Mouse (Mus musculus) CH12.LX (cell line): Measurements from ENCODE around the gene Dagla. TPM values are rescaled to one million over a fixed set of nuclear protein-coding genes. Genes with fewer than 3 reads are reported as not detected.

Experiments
- DNase-seq: peaks from one replicate; pipeline ENCODE4 v3.0.0-alpha.2; 2013; ENCODE audit errors: extremely low read depth
- H3K27ac ChIP-seq: 2 replicates; pipeline ENCODE4 v1.5.1; 2012; ENCODE audit warnings: low read depth, mild to moderate bottlenecking, control low read depth, moderate library complexity; ENCODE audit not compliant: insufficient read depth
- H3K27me3 ChIP-seq: replicated peaks from 2 replicates; pipeline ENCODE3; 2012; ENCODE audit warnings: inconsistent platforms
- H3K36me3 ChIP-seq, 2 experiments: replicated peaks in 1 of 2; 2 replicates each; pipeline versions ENCODE3 to v1.6.1; 2012; ENCODE audit warnings: inconsistent platforms in 1 of 2, low read length in 1 of 2, mild to moderate bottlenecking in 1 of 2, mixed read lengths in 1 of 2, moderate library complexity in 1 of 2; ENCODE audit not compliant: control insufficient read depth in 1 of 2, insufficient read depth in 1 of 2
- H3K4me1 ChIP-seq, 2 experiments: 2 replicates each; pipeline ENCODE4 v1.6.1; 2012; ENCODE audit warnings: inconsistent platforms in 1 of 2, moderate library complexity in 1 of 2; ENCODE audit not compliant: insufficient read depth in 2 of 2, control insufficient read depth in 1 of 2
- H3K4me2 ChIP-seq: 2 replicates; pipeline ENCODE4 v1.6.1; 2012; ENCODE audit warnings: low read depth, mild to moderate bottlenecking, control low read depth; ENCODE audit not compliant: poor library complexity, insufficient read depth, severe bottlenecking
- H3K4me3 ChIP-seq, 3 experiments: fragments of 150-350 bp in 1 of 3; sonication (generic) in 1 of 3; replicated peaks in 1 of 3; 2 replicates each; pipeline versions ENCODE3 to v1.5.1; 2011 to 2012; ENCODE audit warnings: low read depth in 2 of 3, low read length in 2 of 3, mild to moderate bottlenecking in 2 of 3, moderate library complexity in 2 of 3, control low read depth in 1 of 3, improper control_type of control experiment in 1 of 3, inconsistent platforms in 1 of 3, mixed read lengths in 1 of 3; ENCODE audit not compliant: poor library complexity in 1 of 3
- H3K79me2 ChIP-seq: replicated peaks from 2 replicates; pipeline ENCODE4 v1.6.1; 2012; ENCODE audit warnings: mild to moderate bottlenecking, moderate library complexity; ENCODE audit not compliant: control insufficient read depth, poor library complexity, insufficient read depth, severe bottlenecking; ENCODE audit errors: extremely low read depth
- H3K9ac ChIP-seq: 2 replicates; pipeline ENCODE4 v1.6.1; 2012; ENCODE audit warnings: low read depth, mild to moderate bottlenecking, control low read depth, moderate library complexity; ENCODE audit not compliant: insufficient read depth
- H3K9me3 ChIP-seq: replicated peaks from 2 replicates; pipeline ENCODE3; 2012; ENCODE audit warnings: low read length, inconsistent platforms, mixed read lengths
- CHD2 ChIP-seq: IDR thresholded peaks from 2 replicates; pipeline ENCODE4 v1.6.1; 2011; ENCODE audit warnings: low read length, improper control_type of control experiment
- ELF1 ChIP-seq: IDR thresholded peaks from 2 replicates; pipeline ENCODE4 v1.6.1; 2014; ENCODE audit warnings: low read depth, mild to moderate bottlenecking, inconsistent platforms, low read length, improper control_type of control experiment
- EP300 ChIP-seq: IDR thresholded peaks from 2 replicates; pipeline ENCODE4 v1.6.1; 2011; ENCODE audit warnings: low read length, improper control_type of control experiment
- ETS1 ChIP-seq: conservative IDR thresholded peaks from 2 replicates; pipeline ENCODE4 v1.6.1; 2012; ENCODE audit warnings: low read depth, mild to moderate bottlenecking, inconsistent platforms, low read length, improper control_type of control experiment, moderate library complexity
- GABPA ChIP-seq: IDR thresholded peaks from 2 replicates; pipeline ENCODE4 v1.6.1; 2012; ENCODE audit warnings: low read depth, low read length, improper control_type of control experiment, inconsistent platforms; ENCODE audit not compliant: insufficient replicate concordance
- HCFC1 ChIP-seq: IDR thresholded peaks from 2 replicates; pipeline ENCODE4 v1.6.1; 2012; ENCODE audit warnings: low read depth, mild to moderate bottlenecking, inconsistent platforms, low read length, improper control_type of control experiment
- IRF4 ChIP-seq: IDR thresholded peaks from 2 replicates; pipeline ENCODE4 v1.6.1; 2014; ENCODE audit warnings: low read depth, mild to moderate bottlenecking, inconsistent platforms, low read length, improper control_type of control experiment
- JUN ChIP-seq: IDR thresholded peaks from 2 replicates; pipeline ENCODE4 v1.6.1; 2011; ENCODE audit warnings: low read depth, mild to moderate bottlenecking, low read length, improper control_type of control experiment, moderate library complexity; ENCODE audit not compliant: insufficient read depth
- JUND ChIP-seq: conservative IDR thresholded peaks from 2 replicates; pipeline ENCODE4 v1.6.1; 2011; ENCODE audit warnings: low read depth, low read length, improper control_type of control experiment
- MAFK ChIP-seq: IDR thresholded peaks from 2 replicates; pipeline ENCODE4 v1.6.1; 2011; ENCODE audit warnings: low read length, improper control_type of control experiment; ENCODE audit not compliant: insufficient replicate concordance
- MAX ChIP-seq: IDR thresholded peaks from 2 replicates; pipeline ENCODE4 v1.6.1; 2011; ENCODE audit warnings: low read length, improper control_type of control experiment
- MXI1 ChIP-seq: IDR thresholded peaks from 2 replicates; pipeline ENCODE4 v1.6.1; 2011; ENCODE audit warnings: mild to moderate bottlenecking, low read depth, low read length, improper control_type of control experiment
- MYC ChIP-seq: IDR thresholded peaks from 2 replicates; pipeline ENCODE4 v1.6.1; 2011; ENCODE audit warnings: low read depth, mild to moderate bottlenecking, improper control_type of control experiment, low read length
- NELFE ChIP-seq: IDR thresholded peaks from 2 replicates; pipeline ENCODE4 v1.6.1; 2011; ENCODE audit warnings: low read depth, low read length, improper control_type of control experiment
- NRF1 ChIP-seq: IDR thresholded peaks from 2 replicates; pipeline ENCODE4 v1.6.1; 2014; ENCODE audit warnings: low read depth, mild to moderate bottlenecking, inconsistent platforms, low read length, improper control_type of control experiment, moderate library complexity
- SMC3 ChIP-seq: IDR thresholded peaks from 2 replicates; pipeline ENCODE4 v1.6.1; 2011; ENCODE audit warnings: low read depth, low read length, improper control_type of control experiment
- TBP ChIP-seq: conservative IDR thresholded peaks from 2 replicates; pipeline ENCODE4 v1.6.1; 2011; ENCODE audit warnings: low read depth, low read length, improper control_type of control experiment
- UBTF ChIP-seq: IDR thresholded peaks from 2 replicates; pipeline ENCODE4 v1.6.1; 2012; ENCODE audit warnings: low read depth, mild to moderate bottlenecking, inconsistent platforms, low read length, improper control_type of control experiment, moderate library complexity
- USF1 ChIP-seq: IDR thresholded peaks from 2 replicates; pipeline ENCODE4 v1.6.1; 2014; ENCODE audit warnings: low read depth, mild to moderate bottlenecking, inconsistent platforms, low read length, improper control_type of control experiment
- USF2 ChIP-seq: conservative IDR thresholded peaks from 2 replicates; pipeline ENCODE4 v1.6.1; 2011; ENCODE audit warnings: low read depth, low read length, improper control_type of control experiment
- ZKSCAN1 ChIP-seq: IDR thresholded peaks from 2 replicates; pipeline ENCODE4 v1.6.1; 2012; ENCODE audit warnings: low read depth, inconsistent platforms, low read length, improper control_type of control experiment, borderline replicate concordance
- ZNF384 ChIP-seq: IDR thresholded peaks from 2 replicates; pipeline ENCODE4 v1.6.1; 2012; ENCODE audit warnings: low read depth, low read length, improper control_type of control experiment, inconsistent platforms
- dilution Hi-C: fragments of 300-500 bp; cut with MboI; formaldehyde crosslinking; loops from 2 replicates; pipeline ENCODE4 v1.14.3; 2020; ENCODE audit warnings: low sequenced_read_pairs; ENCODE audit not compliant: extremely low pct_unique_long_range_greater_than_20kb, extremely low pct_ligation_motif_present
- in situ Hi-C: fragments of 300-500 bp; cut with MboI; formaldehyde crosslinking; loops from 3 replicates; pipeline ENCODE4 v1.14.3; 2019; ENCODE audit warnings: low sequenced_read_pairs, low pct_ligation_motif_present, low pct_unique_long_range_greater_than_20kb, mixed read lengths
- polyA plus RNA-seq: library from polyadenylated mRNA; unstranded; fragments of >175 nt; gene quantifications from 2 replicates; pipeline ENCODE4 v1.2.1, GENCODE M21; 2012; ENCODE audit warnings: low read depth; ENCODE audit not compliant: insufficient read length
- total RNA-seq, 2 experiments: library from RNA; depleted of rRNA; stranded (reverse); fragments of 300-350 nt in 1 of 2; fragments of >200 nt in 1 of 2; gene quantifications; 2 replicates each; pipeline ENCODE4 v1.2.3; 2012 to 2014

Gene Dagla
- total and polyA plus RNA-seq, 3 experiments, result 0.21 to 0.55 TPM; not detected in 1

DNA sequence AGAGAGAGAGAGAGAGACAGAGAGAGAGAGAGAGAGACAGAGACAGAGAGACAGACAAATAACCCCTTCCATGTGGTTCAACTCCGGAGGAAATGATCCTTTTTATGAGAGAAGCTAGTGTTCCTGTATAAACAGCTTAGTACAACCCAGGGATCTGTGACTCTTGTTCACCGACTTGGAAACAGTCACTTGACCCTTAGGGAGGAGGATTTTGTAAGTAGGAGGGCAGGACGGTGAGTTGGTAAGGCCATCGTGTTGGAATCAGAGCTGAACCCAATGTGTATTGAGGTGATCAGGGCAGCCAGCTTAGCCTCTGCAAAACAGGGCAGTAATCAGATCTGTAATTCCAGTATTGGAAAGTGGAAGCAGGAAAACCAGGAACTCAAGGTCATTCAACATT is 12.3 kb upstream of the Dagla start:
- H3K36me3 ChIP-seq, result no peaks in the 10 kb centered on the region
- no peaks in the 10 kb centered on the region; a peak in 1 of 4 replicates for H3K4me1 ChIP-seq
- in situ Hi-C loops (no loop called here), dilution Hi-C loops (no loop called here)
- no peaks in the 10 kb centered on the region for H3K79me2 ChIP-seq
- H3K9me3 ChIP-seq, result no peaks in the 10 kb centered on the region
- no peak overlapping the region for H3K9ac ChIP-seq
- no peak for DNase-seq
- H3K4me3 ChIP-seq, result no peak overlapping the region
- H3K27ac ChIP-seq, result no peak overlapping the region
- no peak overlapping the region for H3K4me2 ChIP-seq
- H3K27me3 ChIP-seq, result peaks cover 88% of the 10 kb centered on the region
- no peak for TF ChIP-seq MAX
- TF ChIP-seq SMC3, result no peak
- no peak for TF ChIP-seq JUN
- TF ChIP-seq USF2, result no peak
- TF ChIP-seq GABPA, result no peak
- TF ChIP-seq JUND, result no peak
- no peak for TF ChIP-seq EP300
- no peak for TF ChIP-seq HCFC1
- TF ChIP-seq NELFE, result no peak
- TF ChIP-seq MAFK, result no peak
- TF ChIP-seq NRF1, result no peak
- no peak for TF ChIP-seq TBP
- no peak for TF ChIP-seq USF1
- no peak for TF ChIP-seq ZNF384
- TF ChIP-seq ZKSCAN1, result no peak
- no peak for TF ChIP-seq ETS1
- no peak for TF ChIP-seq MXI1
- TF ChIP-seq CHD2, result no peak
- TF ChIP-seq IRF4, result no peak
- no peak for TF ChIP-seq ELF1

DNA sequence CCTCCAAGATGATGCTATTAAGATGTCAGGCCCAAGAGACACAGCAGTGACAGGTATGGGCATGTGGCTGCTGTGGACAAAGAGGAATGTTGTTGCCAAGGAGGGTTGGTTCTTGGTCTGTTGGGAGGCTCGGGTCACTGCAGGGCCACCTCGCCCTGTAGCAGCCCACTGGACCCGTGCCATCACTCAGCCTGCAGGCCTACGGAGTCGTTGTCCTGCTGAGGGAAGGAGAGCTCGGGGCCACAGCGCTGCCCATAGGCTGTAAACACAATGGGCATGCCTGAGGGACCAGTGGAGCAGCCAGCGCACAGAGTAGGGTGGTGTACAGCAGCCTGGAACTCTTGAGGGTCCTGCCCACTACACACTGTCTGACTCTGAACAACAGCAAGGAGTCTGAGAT is 7.4 kb upstream of the Dagla start:
- Histone ChIP-seq H3K27me3 (peaks cover 91% of the 10 kb centered on the region), H3K9me3 (no peaks in the 10 kb centered on the region), H3K4me3 (no peak overlapping the region), H3K4me1 (no peaks in the 10 kb centered on the region), H3K36me3 (no peaks in the 10 kb centered on the region), H3K9ac (no peak overlapping the region), H3K27ac (no peak overlapping the region), H3K4me2 (no peak overlapping the region), H3K79me2 (no peaks in the 10 kb centered on the region)
- TF ChIP-seq MYC (no peak), UBTF (no peak), JUND (no peak)
- no peak for DNase-seq
- dilution Hi-C loops, result no loop called here
- in situ Hi-C loops, result no loop called here
